Mouse (Mus musculus): ENCODE data around the gene Shisal2b.
"Not testable (repeated sequence)": the region's sequence is repeated elsewhere in the genome, so short reads cannot be mapped to it uniquely, and the experiment has no call there.

The Shisal2b gene

DNA sequence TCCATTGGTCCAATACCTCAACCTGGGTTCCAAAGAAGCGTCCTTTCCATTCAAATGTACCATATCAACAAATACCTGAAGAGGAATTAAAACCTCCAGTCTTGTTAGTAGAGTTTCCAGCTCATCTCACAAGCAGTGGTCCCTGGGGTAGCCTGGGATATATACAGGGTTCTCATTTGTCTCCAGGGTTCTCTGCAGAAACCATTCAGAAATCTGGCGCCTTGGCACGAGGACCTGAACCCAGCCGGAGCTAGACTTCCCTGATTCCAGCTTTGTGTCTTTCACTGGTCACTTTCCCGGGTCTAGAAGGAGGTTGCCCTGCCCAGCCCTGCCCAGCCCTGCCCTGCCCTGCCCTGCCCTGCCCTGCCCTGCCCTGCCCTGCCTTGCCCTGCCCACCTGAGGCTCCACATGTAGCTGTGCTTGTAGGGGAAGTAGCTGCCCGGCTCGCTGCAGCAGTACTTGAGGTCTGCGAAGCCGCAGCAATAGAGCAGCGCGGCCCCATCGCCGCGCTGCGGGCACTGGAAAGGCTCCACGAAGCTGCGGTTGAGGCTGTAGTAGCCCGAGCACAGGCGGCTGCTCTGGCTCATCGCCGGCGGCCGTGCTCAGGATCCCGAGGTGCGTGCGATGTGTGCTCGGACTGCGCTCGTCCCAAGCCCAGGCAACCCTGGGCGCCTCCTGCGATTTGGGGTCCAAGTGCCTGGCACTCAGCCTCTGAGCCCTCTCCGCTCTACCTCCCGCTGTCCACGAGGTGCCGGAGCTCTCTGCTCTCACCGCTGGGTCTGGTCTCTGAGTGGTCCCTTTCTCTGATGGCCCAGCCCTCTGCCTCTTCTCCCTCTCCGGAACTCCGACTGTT lies at the start of gene Shisal2b:
Gene Shisal2b, minus strand, starts transcription at position 767 of the 853 bp plus-strand sequence.
- DNase-seq (ENCODE audit: low spot score): no peak

- not testable (repeated sequence) for DNase-seq (ENCODE audit: low spot score)
These were observed 47.9 kb upstream of the Shisal2b start for GRCm38 (mm10) chr13:104911626-104912025.

GRCm38 (mm10) chr13:104911006-104911405 lies 47.3 kb upstream of the Shisal2b start:
- DNase-seq (ENCODE audit: low spot score): not testable (repeated sequence)

DNA sequence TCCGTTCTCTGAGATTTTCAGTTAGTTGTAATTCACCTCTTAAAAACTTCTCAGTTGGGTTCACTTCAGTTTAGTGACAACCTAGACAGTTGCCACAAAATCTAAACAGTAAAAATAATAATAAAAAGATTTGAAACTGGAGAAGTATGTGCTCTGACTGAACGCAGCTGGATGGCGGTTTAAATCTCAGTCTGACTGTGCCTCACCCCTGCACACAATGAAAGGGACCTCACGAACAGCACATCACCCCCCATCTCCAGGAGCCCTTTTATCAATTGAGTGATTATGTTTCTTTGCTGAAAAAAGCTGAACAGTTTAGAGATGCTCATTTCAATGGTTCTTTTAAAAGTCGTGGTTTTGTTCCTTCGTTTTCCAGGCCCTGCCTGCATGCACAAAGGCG lies 45.0 kb upstream of the Shisal2b start:
- no peak for DNase-seq (ENCODE audit: low spot score)

- no peak for DNase-seq (ENCODE audit: low spot score)
These were observed 31.1 kb upstream of the Shisal2b start for GRCm38 (mm10) chr13:104894771-104895170.

DNA sequence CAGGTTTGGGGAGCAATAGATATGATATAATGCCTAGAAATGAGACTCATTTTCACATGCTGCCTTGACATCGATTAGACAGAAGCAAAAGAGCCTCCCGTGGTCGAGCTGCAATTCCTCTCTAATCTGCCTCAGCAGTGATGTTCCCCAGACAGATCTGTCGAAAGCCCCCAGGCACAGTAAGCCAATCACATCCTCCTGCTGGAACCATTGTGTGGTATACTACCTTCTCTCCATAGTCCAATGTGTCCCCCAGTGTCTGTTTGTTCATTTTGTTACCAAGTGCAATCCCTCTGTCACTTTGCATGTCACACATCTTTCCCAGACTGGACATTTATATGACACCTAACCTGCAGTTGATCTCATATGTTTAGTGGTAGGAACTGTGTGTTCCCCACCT lies 28.6 kb upstream of the Shisal2b start:
- no peak for DNase-seq (ENCODE audit: low spot score)

DNA sequence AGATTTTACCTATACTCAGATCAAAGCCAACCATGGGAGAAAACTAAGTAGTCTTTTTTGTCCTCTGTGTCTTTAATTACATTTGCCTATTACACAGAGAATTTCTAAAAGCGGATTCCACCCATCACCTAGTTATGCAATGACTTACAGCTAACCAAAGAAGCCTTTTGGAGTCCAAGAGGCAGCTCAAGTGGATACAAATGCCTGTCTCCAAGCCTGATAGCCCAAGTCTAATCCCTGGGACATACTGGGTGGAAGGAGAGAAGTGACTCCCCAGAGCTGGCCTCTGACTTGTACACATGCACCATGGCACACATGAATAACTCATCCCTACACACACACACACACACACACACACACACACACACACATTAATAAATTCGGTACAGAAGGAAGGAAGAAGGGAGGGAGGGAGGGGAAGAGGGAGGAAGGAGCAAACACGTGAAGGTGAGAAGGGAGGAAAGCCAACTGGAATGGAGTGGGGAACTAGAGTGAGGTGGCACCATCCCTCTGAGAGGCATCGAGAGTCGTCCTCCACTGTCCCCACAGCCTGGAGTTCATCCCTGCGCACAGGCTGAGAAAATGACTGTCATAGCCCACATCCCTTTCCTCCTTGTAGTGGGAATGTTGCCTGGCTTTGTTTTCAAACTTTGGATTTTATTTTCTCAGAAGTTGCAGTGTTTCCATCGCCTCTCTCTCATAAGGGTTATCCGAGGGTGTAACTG lies 22.8 kb upstream of the Shisal2b start:
- peak; percentile 69 for DNase-seq (ENCODE audit: low spot score)

DNA sequence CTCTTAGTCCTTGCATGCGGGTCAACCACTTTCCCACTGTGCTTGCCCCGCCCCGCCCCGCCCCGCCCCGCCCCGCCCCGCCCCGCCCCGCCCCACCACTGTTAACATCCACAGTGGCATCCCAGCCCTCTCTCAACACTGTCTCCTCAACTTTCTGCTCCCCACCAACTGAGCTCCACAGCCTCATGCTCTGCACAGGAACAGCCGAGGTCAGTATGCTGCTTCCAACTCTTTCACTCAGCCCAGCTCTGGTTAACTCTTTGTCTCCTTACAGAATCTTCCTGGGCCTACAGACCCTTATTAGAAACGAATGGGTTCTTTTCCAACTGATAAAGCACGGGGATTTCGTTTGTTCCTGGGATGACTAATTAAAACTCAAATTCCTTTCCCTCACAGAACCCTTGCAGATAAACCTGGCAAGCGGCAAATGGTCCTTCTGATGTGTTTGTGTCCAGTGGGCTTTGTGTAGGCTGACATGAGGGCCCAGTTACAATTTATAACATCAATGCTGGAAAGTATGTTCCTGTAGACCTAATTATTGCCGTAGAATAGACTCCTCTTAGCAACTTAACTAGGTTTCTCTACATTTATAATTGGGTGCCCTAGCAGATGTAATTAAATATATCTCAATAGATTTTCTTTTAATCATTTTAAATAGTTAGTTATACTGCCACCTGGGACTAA lies 20.0 kb upstream of the Shisal2b start:
- no peak for DNase-seq (ENCODE audit: low spot score)

GRCm38 (mm10) chr13:104878508-104878907 lies 14.8 kb upstream of the Shisal2b start:
- no peak for DNase-seq (ENCODE audit: low spot score)

DNA sequence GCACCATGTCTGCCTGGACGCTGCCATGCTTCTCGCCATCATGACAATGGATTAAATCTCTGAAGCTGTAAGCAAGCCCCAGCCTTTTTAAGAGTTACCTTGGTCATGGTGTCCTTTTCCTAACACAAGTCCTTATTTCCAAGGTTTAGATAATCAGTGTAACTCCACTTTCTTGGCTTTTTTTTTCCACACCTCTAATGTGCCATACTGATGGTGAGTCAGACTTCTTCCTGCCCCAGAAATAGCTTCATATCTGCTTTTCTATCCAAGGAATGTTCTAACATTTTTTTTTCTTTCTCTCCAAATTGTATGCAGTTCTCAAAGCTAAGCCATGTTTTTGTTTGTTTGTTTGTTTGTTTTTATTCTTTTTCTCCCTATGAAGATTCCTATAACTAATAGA lies 6.2 kb upstream of the Shisal2b start:
- no peak for DNase-seq (ENCODE audit: low spot score)

- no peak for DNase-seq (ENCODE audit: low spot score)
These were observed 3.0 kb upstream of the Shisal2b start for GRCm38 (mm10) chr13:104866726-104867125.

- DNase-seq (ENCODE audit: low spot score): no peak
These were observed 10.0 kb downstream of the Shisal2b start for GRCm38 (mm10) chr13:104853645-104854044.

- DNase-seq (ENCODE audit: low spot score): no peak
These were observed 20.2 kb downstream of the Shisal2b start for GRCm38 (mm10) chr13:104843295-104844089.

- DNase-seq (ENCODE audit: low spot score): no peak
These were observed 21.8 kb downstream of the Shisal2b start for GRCm38 (mm10) chr13:104841937-104842336.

- DNase-seq (ENCODE audit: low spot score): no peak
These were observed 26.1 kb downstream of the Shisal2b start for GRCm38 (mm10) chr13:104837628-104838027.

GRCm38 (mm10) chr13:104832811-104833210 lies 30.9 kb downstream of the Shisal2b start:
- DNase-seq (ENCODE audit: low spot score): no peak

DNA sequence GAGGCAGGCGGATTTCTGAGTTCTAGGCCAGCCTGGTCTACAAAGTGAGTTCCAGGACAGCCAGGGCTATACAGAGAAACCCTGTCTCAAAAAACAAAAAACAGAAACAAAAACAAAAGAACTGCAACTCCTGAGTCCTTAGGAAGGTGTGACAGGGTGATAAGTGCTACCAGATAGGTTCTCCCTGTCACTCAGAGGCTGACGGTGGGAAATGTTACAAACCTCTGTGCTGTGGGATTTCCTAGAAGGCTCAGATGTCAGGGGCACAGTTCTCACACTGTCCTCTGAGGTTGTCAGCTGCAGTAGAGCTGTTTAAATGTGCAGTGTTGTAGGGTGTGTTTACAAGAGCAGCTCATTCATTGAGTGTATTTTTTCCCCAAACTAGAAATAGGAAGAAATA lies 38.2 kb downstream of the Shisal2b start:
- DNase-seq (ENCODE audit: low spot score): no peak

DNA sequence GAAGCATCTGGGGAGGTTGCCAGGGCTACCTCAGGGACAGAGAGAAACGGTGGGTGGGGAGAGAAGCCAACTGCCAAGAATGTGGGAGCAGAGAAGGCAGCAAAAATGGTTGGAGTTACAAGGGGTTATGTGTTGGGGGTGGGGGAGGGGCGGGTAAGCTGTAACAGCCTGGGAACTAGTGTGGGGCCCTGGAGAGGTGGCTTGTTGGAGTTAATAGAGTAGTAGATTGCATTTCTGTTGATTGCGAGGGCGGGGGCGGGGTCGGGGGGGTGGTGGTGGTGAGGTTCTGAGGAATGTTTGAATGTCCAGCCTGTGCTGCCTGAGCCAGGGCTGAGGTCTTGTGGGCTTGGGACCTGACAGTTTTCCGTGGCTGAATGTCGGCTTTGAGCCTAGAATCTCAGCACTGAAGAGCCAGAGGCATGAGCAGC lies 41.3 kb downstream of the Shisal2b start:
- peak; percentile 31 for DNase-seq (ENCODE audit: low spot score)

DNA sequence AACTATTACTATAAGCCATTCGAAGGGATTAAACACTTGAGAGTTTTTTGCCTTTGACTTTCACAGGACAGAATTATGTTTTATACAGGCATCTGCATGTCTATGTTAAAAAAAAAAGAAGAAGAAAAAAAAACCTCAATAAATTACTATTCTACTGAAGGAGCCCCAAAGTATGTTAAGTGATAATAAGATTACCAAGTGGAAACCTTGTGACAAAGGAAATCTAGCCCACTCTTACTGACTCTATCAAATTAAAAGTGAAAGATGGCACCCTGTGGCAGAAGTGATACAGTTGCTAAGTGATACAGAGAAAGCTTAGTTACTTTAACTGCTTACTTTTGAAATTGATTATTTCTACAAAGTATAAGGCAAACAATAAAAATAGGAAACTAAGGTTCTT lies 41.8 kb downstream of the Shisal2b start:
- no peak for DNase-seq (ENCODE audit: low spot score)

GRCm38 (mm10) chr13:104821192-104821591 lies 42.5 kb downstream of the Shisal2b start:
- DNase-seq (ENCODE audit: low spot score): no peak

- no peak for DNase-seq (ENCODE audit: low spot score)
These were observed 46.0 kb downstream of the Shisal2b start for GRCm38 (mm10) chr13:104817696-104818095.
